Mouse (Mus musculus): ENCODE results near the gene Mybph.

DNA sequence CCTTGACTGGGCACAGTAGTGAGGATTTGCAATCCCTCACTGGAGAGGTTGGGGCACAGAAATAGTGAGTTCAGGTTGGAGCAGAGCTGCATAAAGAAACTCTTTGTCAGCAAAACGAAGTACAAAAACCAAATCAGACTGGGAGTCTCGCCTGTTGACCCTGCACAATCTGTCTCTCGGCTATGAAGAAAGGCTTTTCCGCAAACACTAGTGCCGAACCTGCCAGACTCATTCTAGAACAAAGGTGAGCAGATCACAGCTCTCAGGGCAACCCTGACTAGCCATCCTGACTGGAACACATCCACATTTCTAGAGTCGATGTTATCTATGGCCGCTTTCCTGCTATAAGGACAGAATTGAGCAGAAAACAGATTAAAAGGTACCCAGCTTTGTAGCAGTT, 20.2 kb upstream of the Mybph start:
- no peak for TF ChIP-seq CTCF (IDR thresholded peaks at IDR 0.05; ENCODE audit: low read depth)
- no peak for TF ChIP-seq EP300 (IDR thresholded peaks at IDR 0.05; ENCODE audit: low read depth)
